In genomic region chr13:112926796-112927195, GRCm38 (mm10) we compare ENCODE assay signal across 7 mouse cellular contexts. TPM values are rescaled to one million over a fixed set of nuclear protein-coding genes. Genes with fewer than 3 reads are reported as not detected.
DNase-seq lines count a peak whose midpoint lies in the region; ATAC-seq and TF ChIP-seq lines count a peak whose summit lies in the region.

No protein-coding gene starts in this region.

- TF ChIP-seq EP300 in heart, postnatal 0 days (IDR thresholded peaks at IDR 0.05; ENCODE audit: low read depth) = no peak

- peak; percentile 39 for DNase-seq in MEL-GATA-1-ER (ENCODE audit: extremely low read depth, low read depth)
- DNase-seq in embryo, embryonic 10.5 days (ENCODE audit: low spot score) = peak; percentile 36
- peak; percentile 18 for DNase-seq in heart, postnatal 0 days (ENCODE audit: low spot score)
- DNase-seq in limb, embryonic 14.5 days (ENCODE audit: low spot score) = no peak
- peak; percentile 60 for DNase-seq in thymus, postnatal 4 days

- no peak for TF ChIP-seq POLR2A in limb, embryonic 14.5 days (IDR thresholded peaks at IDR 0.05; ENCODE audit: borderline replicate concordance, extremely low read depth, insufficient read depth, insufficient read length)

- WGBS in heart, postnatal 0 days = 0% methylated on average over 19 of the region's 19 CpGs
- 2% methylated on average over 19 of the region's 19 CpGs for WGBS in limb, embryonic 14.5 days
- WGBS in midbrain, embryonic 16.5 days = 0% methylated on average over 19 of the region's 19 CpGs

- no peaks in the 10 kb centered on the region for H3K9me3 ChIP-seq in heart, postnatal 0 days (replicated peaks; ENCODE audit: control insufficient read depth, low read length)
- H3K9me3 ChIP-seq in limb, embryonic 14.5 days (ENCODE audit: control insufficient read depth, low read length) = no peaks in the 10 kb centered on the region
- H3K9me3 ChIP-seq in midbrain, embryonic 16.5 days (replicated peaks; ENCODE audit: control insufficient read depth, low read length, poor library complexity, severe bottlenecking) = no peaks in the 10 kb centered on the region

- peak; percentile 12 for ATAC-seq in CD4-positive, CD25-positive, alpha-beta regulatory T cell, adult 4 months
- ATAC-seq in heart, postnatal 0 days (ENCODE audit: insufficient read depth, low read depth) = no peak
- ATAC-seq in limb, embryonic 14.5 days (ENCODE audit: low FRiP score, low read depth) = no peak
- ATAC-seq in midbrain, embryonic 16.5 days = peak; percentile 36; the same call in 1 of the 2 replicates

- peak overlapping the region; percentile 96 for H3K4me3 ChIP-seq in heart, postnatal 0 days (ENCODE audit: low read depth, low read length)
- H3K4me3 ChIP-seq in limb, embryonic 14.5 days (replicated peaks; ENCODE audit: low read length) = peak overlapping the region; percentile 80
- peak overlapping the region; percentile 88 for H3K4me3 ChIP-seq in midbrain, embryonic 16.5 days (ENCODE audit: low read depth, low read length)

- H3K27me3 ChIP-seq in heart, postnatal 0 days (ENCODE audit: control insufficient read depth, insufficient read depth, low read length) = no peaks in the 10 kb centered on the region
- no peaks in the 10 kb centered on the region for H3K27me3 ChIP-seq in limb, embryonic 14.5 days (ENCODE audit: control insufficient read depth, insufficient read depth, low read length)
- H3K27me3 ChIP-seq in midbrain, embryonic 16.5 days (ENCODE audit: control insufficient read depth, insufficient read depth, low read depth, low read length) = no peaks in the 10 kb centered on the region

- peaks cover 16% of the 10 kb centered on the region; the same call in 1 of the 2 replicates for H3K4me1 ChIP-seq in heart, postnatal 0 days (ENCODE audit: control insufficient read depth, insufficient read depth)
- peaks cover 14% of the 10 kb centered on the region for H3K4me1 ChIP-seq in limb, embryonic 14.5 days (ENCODE audit: control insufficient read depth, insufficient read depth, low read length)
- peaks cover 20% of the 10 kb centered on the region for H3K4me1 ChIP-seq in midbrain, embryonic 16.5 days (ENCODE audit: control insufficient read depth, insufficient read depth, low read length)

- no peak for TF ChIP-seq CTCF in heart, postnatal 0 days (IDR thresholded peaks at IDR 0.05; ENCODE audit: low read depth)

- peak overlapping the region; percentile 77 for H3K4me2 ChIP-seq in heart, postnatal 0 days (ENCODE audit: low read depth, low read length)
- H3K4me2 ChIP-seq in limb, embryonic 14.5 days (replicated peaks; ENCODE audit: low read depth, low read length, severe bottlenecking) = peak overlapping the region; percentile 68
- peak overlapping the region; percentile 69 for H3K4me2 ChIP-seq in midbrain, embryonic 16.5 days (ENCODE audit: low read length)

- H3K9ac ChIP-seq in heart, postnatal 0 days (replicated peaks; ENCODE audit: low read depth, low read length) = peak overlapping the region; percentile 80
- peak overlapping the region; percentile 78 for H3K9ac ChIP-seq in limb, embryonic 14.5 days (ENCODE audit: low read depth, low read length, severe bottlenecking)
- H3K9ac ChIP-seq in midbrain, embryonic 16.5 days (ENCODE audit: low read depth, low read length) = peak overlapping the region; percentile 73

- H3K36me3 ChIP-seq in heart, postnatal 0 days (replicated peaks; ENCODE audit: control insufficient read depth, insufficient read depth, low read length) = peaks cover 13% of the 10 kb centered on the region
- peaks cover 9% of the 10 kb centered on the region for H3K36me3 ChIP-seq in limb, embryonic 14.5 days (ENCODE audit: control insufficient read depth, insufficient read depth, low read length)
- H3K36me3 ChIP-seq in midbrain, embryonic 16.5 days (ENCODE audit: control insufficient read depth, insufficient read depth, low read length) = 0 out of 2 replicates have a peak, but pooled peaks cover 5% of the 10 kb centered on the region

- H3K27ac ChIP-seq in heart, postnatal 0 days (ENCODE audit: low read depth) = peak overlapping the region; percentile 82
- peak overlapping the region; percentile 74 for H3K27ac ChIP-seq in limb, embryonic 14.5 days (replicated peaks; ENCODE audit: low read depth, low read length)
- peak overlapping the region; percentile 86 for H3K27ac ChIP-seq in midbrain, embryonic 16.5 days (ENCODE audit: low read length)

RNA-seq across cellular contexts. Expression of gene Mtrex, which starts 0.4 kb away (rescaled TPM):
- 10 to 100 TPM; 61.6 to 74.8 TPM for polyA plus RNA-seq in CD4-positive, CD25-positive, alpha-beta regulatory T cell, adult 4 months (2017; shearing (Covaris generic))
- total RNA-seq in heart, postnatal 0 days (2014; rRNA removed; ENCODE audit: low replicate concordance) = 14.3 and 15.5 TPM in 2 replicates
- polyA plus RNA-seq in heart, postnatal 0 days (2015; fragmentation: Nextera tagmentation; extraction: Ambion mirVana) = 22.3 and 23.4 TPM in 2 replicates
- 41.3 and 50.8 TPM in 2 replicates for polyA plus RNA-seq in limb, embryonic 14.5 days (2012; rRNA removed)
- 60.2 and 69.3 TPM in 2 replicates for polyA plus RNA-seq in limb, embryonic 14.5 days (2014; fragmentation: Nextera tagmentation; extraction: Ambion mirVana)
- polyA plus RNA-seq in midbrain, embryonic 16.5 days (2015; fragmentation: Nextera tagmentation; extraction: Ambion mirVana) = 57.3 and 64.1 TPM in 2 replicates

RNA-seq across cellular contexts. Expression of gene Dhx29, which starts 0.5 kb away (rescaled TPM):
- polyA plus RNA-seq in CD4-positive, CD25-positive, alpha-beta regulatory T cell, adult 4 months (2017; shearing (Covaris generic)) = 10 to 100 TPM; 10.7 to 14.2 TPM
- total RNA-seq in heart, postnatal 0 days (2014; rRNA removed; ENCODE audit: low replicate concordance) = 6.4 and 15.0 TPM in 2 replicates
- polyA plus RNA-seq in heart, postnatal 0 days (2015; fragmentation: Nextera tagmentation; extraction: Ambion mirVana) = 12.1 and 13.2 TPM in 2 replicates
- polyA plus RNA-seq in limb, embryonic 14.5 days (2012; rRNA removed) = 10.4 and 13.2 TPM in 2 replicates
- 20.5 and 24.6 TPM in 2 replicates for polyA plus RNA-seq in limb, embryonic 14.5 days (2014; fragmentation: Nextera tagmentation; extraction: Ambion mirVana)
- 30.0 and 30.4 TPM in 2 replicates for polyA plus RNA-seq in midbrain, embryonic 16.5 days (2015; fragmentation: Nextera tagmentation; extraction: Ambion mirVana)

Comparison
In these comparisons a context has a peak if more than half of its experiments do, and no peak if none do; other contexts are left out.
1. ATAC-seq: peak in CD4-positive, CD25-positive, alpha-beta regulatory T cell, adult 4 months (single experiment) and midbrain, embryonic 16.5 days (single experiment); none in heart, postnatal 0 days (single experiment) and limb, embryonic 14.5 days (single experiment).
2. Peak in every context shown above with its lines, with median percentiles within 50 percentile points of each other: H3K27ac ChIP-seq, H3K4me2 ChIP-seq, H3K4me3 ChIP-seq and H3K9ac ChIP-seq.